Mouse (Mus musculus) left cerebral cortex, postnatal 25 days (tissue): ENCODE measurements at regions not wholly inside any gene's neighbourhood (a gene's known extent, or its start where the extent isn't known, plus 50 kb on each side); places are given as distances from the start of the nearest gene placed in this dataset.
A peak's percentile ranks its signal among the peaks of the same experiment; 100 is the strongest.

ENCODE experiments used
- DNase-seq, 2 experiments: peaks; one replicate each; pipeline ENCODE4 v3.0.0; 2022; ENCODE audit warnings: low spot score in 2 of 2, mixed read lengths in 1 of 2
- intact Hi-C: fragments of 180-260 bp; cut with DNase I; formaldehyde crosslinking; loops from one replicate; pipeline ENCODE4 v1.15.1; 2025

- DNase-seq: no peak
- intact Hi-C loops: no loop called here
Measured at GRCm38 (mm10) chr16:39234290-39234689, 341.8 kb downstream of the Igsf11 start.

GRCm38 (mm10) chr16:39273490-39273889, 381.0 kb downstream of the Igsf11 start:
- DNase-seq: peak in 1 of 2 experiments; percentile 36
- intact Hi-C loops: no loop called here

GRCm38 (mm10) chr16:39284484-39284883, 392.0 kb downstream of the Igsf11 start:
- intact Hi-C loops: no loop called here

GRCm38 (mm10) chr16:39285028-39285744, 392.7 kb downstream of the Igsf11 start:
- no peak for DNase-seq
- intact Hi-C loops: no loop called here

More at GRCm38 (mm10) chr16:39284484-39284883, 392.0 kb downstream of the Igsf11 start:
- no peak for DNase-seq

- intact Hi-C loops: no loop called here
- DNase-seq: peak in 1 of 2 experiments; percentile 43
Measured at GRCm38 (mm10) chr16:39286797-39287565, 394.5 kb downstream of the Igsf11 start.

GRCm38 (mm10) chr16:39298856-39299255, 406.4 kb downstream of the Igsf11 start:
- intact Hi-C loops: no loop called here
- DNase-seq: no peak

- DNase-seq: peak; percentile 69 to 87
- intact Hi-C loops: loop anchor here (5.0 kb wide), 1 partner anchor 196 kb away; no protein-coding TSS in a partner anchor
Measured at GRCm38 (mm10) chr16:39302902-39303361, 410.5 kb downstream of the Igsf11 start.

- intact Hi-C loops: loop anchor here (5.0 kb wide), 1 partner anchor 196 kb away; no protein-coding TSS in a partner anchor
Measured at GRCm38 (mm10) chr16:39303371-39303770, 410.9 kb downstream of the Igsf11 start.

GRCm38 (mm10) chr16:39307951-39308350, 415.5 kb downstream of the Igsf11 start:
- intact Hi-C loops: no loop called here
- no peak for DNase-seq

More at GRCm38 (mm10) chr16:39303371-39303770, 410.9 kb downstream of the Igsf11 start:
- DNase-seq: no peak

- intact Hi-C loops: loop anchor here (10.0 kb wide), 1 partner anchor 668 kb away; the partner anchor contains the start of gene Lsamp
Measured at GRCm38 (mm10) chr16:39316752-39317594, 424.5 kb downstream of the Igsf11 start.

GRCm38 (mm10) chr16:39325627-39326026, 433.2 kb downstream of the Igsf11 start:
- intact Hi-C loops: no loop called here

More at GRCm38 (mm10) chr16:39316752-39317594, 424.5 kb downstream of the Igsf11 start:
- peak; percentile 83 to 89 for DNase-seq

GRCm38 (mm10) chr16:39363657-39364056, 471.2 kb downstream of the Igsf11 start:
- no peak for DNase-seq
- intact Hi-C loops: no loop called here

More at GRCm38 (mm10) chr16:39325627-39326026, 433.2 kb downstream of the Igsf11 start:
- peak in 1 of 2 experiments; percentile 58 for DNase-seq

GRCm38 (mm10) chr16:39368276-39368675, 475.8 kb downstream of the Igsf11 start:
- intact Hi-C loops: no loop called here

GRCm38 (mm10) chr16:39374616-39375015, 482.1 kb downstream of the Igsf11 start:
- peak; percentile 41 to 83 for DNase-seq
- intact Hi-C loops: no loop called here

More at GRCm38 (mm10) chr16:39368276-39368675, 475.8 kb downstream of the Igsf11 start:
- DNase-seq: no peak

GRCm38 (mm10) chr16:39379959-39380358, 487.5 kb downstream of the Igsf11 start:
- DNase-seq: no peak
- intact Hi-C loops: no loop called here

- peak in 1 of 2 experiments; percentile 35 for DNase-seq
- intact Hi-C loops: no loop called here
Measured at GRCm38 (mm10) chr16:39389943-39390342, 497.5 kb downstream of the Igsf11 start.

GRCm38 (mm10) chr16:39390626-39391025, 498.2 kb downstream of the Igsf11 start:
- DNase-seq: peak in 1 of 2 experiments; percentile 18
- intact Hi-C loops: no loop called here

GRCm38 (mm10) chr16:39402101-39402749, 509.8 kb downstream of the Igsf11 start:
- intact Hi-C loops: no loop called here
- peak; percentile 37 to 50 for DNase-seq

GRCm38 (mm10) chr16:39431581-39431980, 539.1 kb downstream of the Igsf11 start:
- intact Hi-C loops: no loop called here
- no peak for DNase-seq
